Mouse (Mus musculus) forebrain, embryonic 14.5 days (tissue): ENCODE results near the gene Pop7. TPM values are rescaled to one million over a fixed set of nuclear protein-coding genes. Genes with fewer than 3 reads are reported as not detected.

ENCODE experiments used
- ATAC-seq: fragments of 200-750 bp; cut with Nextera tagmentation; 2 replicates; pipeline ENCODE4 v1.8.0; 2017; ENCODE audit warnings: mild to moderate bottlenecking, moderate library complexity
- DNase-seq: peaks from one replicate; pipeline ENCODE4 v3.0.0-alpha.2; 2015; ENCODE audit warnings: low spot score
- H3K27ac ChIP-seq: fragments of 300-500 bp; sonication (generic); 2 replicates; pipeline ENCODE4 v1.5.1; 2014; ENCODE audit warnings: low read depth, mild to moderate bottlenecking, control low read depth, low read length, moderate library complexity
- H3K27me3 ChIP-seq: fragments of 300-500 bp; sonication (generic); replicated peaks from 2 replicates; pipeline ENCODE4 v1.6.1; 2014; ENCODE audit warnings: low read length, control low read depth, mixed read lengths; ENCODE audit not compliant: control insufficient read depth, insufficient read depth
- H3K36me3 ChIP-seq: fragments of 300-500 bp; sonication (generic); 2 replicates; pipeline ENCODE4 v1.6.1; 2014; ENCODE audit warnings: low read length, control low read depth; ENCODE audit not compliant: control insufficient read depth, insufficient read depth
- H3K4me1 ChIP-seq: fragments of 300-500 bp; sonication (generic); 2 replicates; pipeline ENCODE4 v1.6.1; 2014; ENCODE audit warnings: antibody characterized with exemption, low read length, control low read depth; ENCODE audit not compliant: control insufficient read depth, insufficient read depth
- H3K4me2 ChIP-seq: fragments of 300-500 bp; sonication (generic); 2 replicates; pipeline ENCODE4 v1.6.1; 2014; ENCODE audit warnings: mild to moderate bottlenecking, control low read depth, low read length
- H3K4me3 ChIP-seq: fragments of 300-500 bp; sonication (generic); 2 replicates; pipeline ENCODE4 v1.5.1; 2014; ENCODE audit warnings: low read depth, low read length, control low read depth
- H3K9ac ChIP-seq: fragments of 300-500 bp; sonication (generic); 2 replicates; pipeline ENCODE4 v1.6.1; 2014; ENCODE audit warnings: mild to moderate bottlenecking, low read length, control low read depth, moderate library complexity
- H3K9me3 ChIP-seq: fragments of 300-500 bp; sonication (generic); replicated peaks from 2 replicates; pipeline ENCODE4 v1.6.1; 2016; ENCODE audit warnings: low read length, control low read depth, mixed read lengths; ENCODE audit not compliant: control insufficient read depth
- WGBS: fragments of 180-500 bp; shearing (Covaris S2); extraction: QIAGEN DNeasy Blood & Tissue Kit; methylation state at CpG from one replicate; pipeline ENCODE4 v1.1.7; 2014; 5-methylcytosine and 5-hydroxymethylcytosine counted together
- polyA plus RNA-seq: library from polyadenylated mRNA; unstranded; fragments of >200 nt; fragmentation: Nextera tagmentation; extraction: Ambion mirVana; gene quantifications from 2 replicates; pipeline ENCODE4 v1.2.1, GENCODE M21; 2014

Gene Pop7
- polyA plus RNA-seq, result 81.2 and 98.0 TPM in 2 replicates

GRCm38 (mm10) chr5:137501709-137502666, at the start of gene Pop7:
TSS of gene Pop7 (minus strand) at chr5:137502518.
- ATAC-seq, result peak; percentile 96
- peak within 1 kb of the TSS; percentile 80 for H3K9ac ChIP-seq
- no peaks in the 10 kb centered on the region for H3K9me3 ChIP-seq
- H3K4me1 ChIP-seq, result peaks cover 10% of the 10 kb centered on the region
- H3K4me2 ChIP-seq, result peak within 1 kb of the TSS; percentile 83
- peak; percentile 100 for DNase-seq
- H3K36me3 ChIP-seq, result no peaks in the 10 kb centered on the region
- no peaks in the 10 kb centered on the region for H3K27me3 ChIP-seq
- peak within 1 kb of the TSS; percentile 94 for H3K27ac ChIP-seq
- 3% methylated on average over 64 of the region's 64 CpGs for WGBS
- H3K4me3 ChIP-seq, result peak within 1 kb of the TSS; percentile 62

GRCm38 (mm10) chr5:137551119-137551518, 48.8 kb upstream of the Pop7 start:
- Histone ChIP-seq H3K27me3 (no peaks in the 10 kb centered on the region), H3K4me3 (no peak overlapping the region), H3K9me3 (no peaks in the 10 kb centered on the region), H3K4me2 (no peak overlapping the region), H3K4me1 (peaks cover 7% of the 10 kb centered on the region; the same call in 1 of the 2 replicates), H3K27ac (no peak overlapping the region), H3K36me3 (no peaks in the 10 kb centered on the region), H3K9ac (no peak overlapping the region)
- WGBS, result 72% methylated on average over 5 of the region's 5 CpGs
- no peak for ATAC-seq
- DNase-seq, result no peak

- Histone ChIP-seq H3K27ac (no peak overlapping the region), H3K36me3 (no peaks in the 10 kb centered on the region), H3K4me2 (no peak overlapping the region), H3K27me3 (no peaks in the 10 kb centered on the region), H3K4me1 (peaks cover 7% of the 10 kb centered on the region; the same call in 1 of the 2 replicates), H3K9me3 (no peaks in the 10 kb centered on the region), H3K4me3 (no peak overlapping the region), H3K9ac (no peak overlapping the region)
- 88% methylated on average over 2 of the region's 2 CpGs for WGBS
- no peak for ATAC-seq
- no peak for DNase-seq
These were observed 47.5 kb upstream of the Pop7 start for GRCm38 (mm10) chr5:137549840-137550239.

- no peak overlapping the region for H3K4me3 ChIP-seq
- DNase-seq (no peak), ATAC-seq (no peak)
- H3K4me2 ChIP-seq, result no peak overlapping the region
- H3K4me1 ChIP-seq, result no peaks in the 10 kb centered on the region
- no peaks in the 10 kb centered on the region for H3K9me3 ChIP-seq
- no peaks in the 10 kb centered on the region for H3K36me3 ChIP-seq
- WGBS, result 73% methylated on average over 4 of the region's 4 CpGs
- H3K27me3 ChIP-seq, result no peaks in the 10 kb centered on the region
- H3K27ac ChIP-seq, result no peak overlapping the region
- H3K9ac ChIP-seq, result no peak overlapping the region
These were observed 43.3 kb upstream of the Pop7 start for GRCm38 (mm10) chr5:137545596-137545995.

- no peak overlapping the region for H3K27ac ChIP-seq
- no peaks in the 10 kb centered on the region for H3K36me3 ChIP-seq
- ATAC-seq, result no peak
- DNase-seq, result no peak
- H3K4me3 ChIP-seq, result no peak overlapping the region
- H3K4me1 ChIP-seq, result no peaks in the 10 kb centered on the region
- 73% methylated on average over 6 of the region's 6 CpGs for WGBS
- no peaks in the 10 kb centered on the region for H3K9me3 ChIP-seq
- no peaks in the 10 kb centered on the region for H3K27me3 ChIP-seq
- no peak overlapping the region for H3K9ac ChIP-seq
- no peak overlapping the region for H3K4me2 ChIP-seq
These were observed 42.6 kb upstream of the Pop7 start for GRCm38 (mm10) chr5:137544926-137545325.

GRCm38 (mm10) chr5:137541768-137542540, 39.6 kb upstream of the Pop7 start:
- H3K27ac ChIP-seq, result 0 out of 2 replicates have a peak overlapping the region, but pooled peaks have one; percentile 9
- H3K9ac ChIP-seq, result no peak overlapping the region
- H3K9me3 ChIP-seq, result no peaks in the 10 kb centered on the region
- H3K4me1 ChIP-seq, result peaks cover 5% of the 10 kb centered on the region; the same call in 1 of the 2 replicates
- H3K4me2 ChIP-seq, result no peak overlapping the region
- ATAC-seq (no peak), DNase-seq (peak; percentile 56)
- H3K36me3 ChIP-seq, result no peaks in the 10 kb centered on the region
- no peak overlapping the region for H3K4me3 ChIP-seq
- no peaks in the 10 kb centered on the region for H3K27me3 ChIP-seq
- 62% methylated on average over 5 of the region's 5 CpGs for WGBS

- 70% methylated on average over 6 of the region's 6 CpGs for WGBS
- peaks cover 5% of the 10 kb centered on the region; the same call in 1 of the 2 replicates for H3K4me1 ChIP-seq
- DNase-seq, result no peak
These were observed 38.7 kb upstream of the Pop7 start for GRCm38 (mm10) chr5:137540991-137541390.

GRCm38 (mm10) chr5:137539291-137539801, 37.0 kb upstream of the Pop7 start:
- H3K9ac ChIP-seq, result no peak overlapping the region
- peak; percentile 37; the same call in 1 of the 2 replicates for ATAC-seq
- WGBS, result 33% methylated on average over 7 of the region's 7 CpGs
- H3K4me2 ChIP-seq, result no peak overlapping the region
- no peaks in the 10 kb centered on the region for H3K9me3 ChIP-seq
- H3K27me3 ChIP-seq, result no peaks in the 10 kb centered on the region
- H3K4me3 ChIP-seq, result no peak overlapping the region
- no peaks in the 10 kb centered on the region for H3K36me3 ChIP-seq
- peaks cover 5% of the 10 kb centered on the region; the same call in 1 of the 2 replicates for H3K4me1 ChIP-seq
- DNase-seq, result peak; percentile 83
- H3K27ac ChIP-seq, result no peak overlapping the region

More at GRCm38 (mm10) chr5:137540991-137541390, 38.7 kb upstream of the Pop7 start:
- Histone ChIP-seq H3K4me3 (no peak overlapping the region), H3K9me3 (no peaks in the 10 kb centered on the region), H3K27me3 (no peaks in the 10 kb centered on the region), H3K9ac (no peak overlapping the region), H3K36me3 (no peaks in the 10 kb centered on the region), H3K27ac (no peak overlapping the region), H3K4me2 (no peak overlapping the region)
- no peak for ATAC-seq
